In the genomic region with DNA sequence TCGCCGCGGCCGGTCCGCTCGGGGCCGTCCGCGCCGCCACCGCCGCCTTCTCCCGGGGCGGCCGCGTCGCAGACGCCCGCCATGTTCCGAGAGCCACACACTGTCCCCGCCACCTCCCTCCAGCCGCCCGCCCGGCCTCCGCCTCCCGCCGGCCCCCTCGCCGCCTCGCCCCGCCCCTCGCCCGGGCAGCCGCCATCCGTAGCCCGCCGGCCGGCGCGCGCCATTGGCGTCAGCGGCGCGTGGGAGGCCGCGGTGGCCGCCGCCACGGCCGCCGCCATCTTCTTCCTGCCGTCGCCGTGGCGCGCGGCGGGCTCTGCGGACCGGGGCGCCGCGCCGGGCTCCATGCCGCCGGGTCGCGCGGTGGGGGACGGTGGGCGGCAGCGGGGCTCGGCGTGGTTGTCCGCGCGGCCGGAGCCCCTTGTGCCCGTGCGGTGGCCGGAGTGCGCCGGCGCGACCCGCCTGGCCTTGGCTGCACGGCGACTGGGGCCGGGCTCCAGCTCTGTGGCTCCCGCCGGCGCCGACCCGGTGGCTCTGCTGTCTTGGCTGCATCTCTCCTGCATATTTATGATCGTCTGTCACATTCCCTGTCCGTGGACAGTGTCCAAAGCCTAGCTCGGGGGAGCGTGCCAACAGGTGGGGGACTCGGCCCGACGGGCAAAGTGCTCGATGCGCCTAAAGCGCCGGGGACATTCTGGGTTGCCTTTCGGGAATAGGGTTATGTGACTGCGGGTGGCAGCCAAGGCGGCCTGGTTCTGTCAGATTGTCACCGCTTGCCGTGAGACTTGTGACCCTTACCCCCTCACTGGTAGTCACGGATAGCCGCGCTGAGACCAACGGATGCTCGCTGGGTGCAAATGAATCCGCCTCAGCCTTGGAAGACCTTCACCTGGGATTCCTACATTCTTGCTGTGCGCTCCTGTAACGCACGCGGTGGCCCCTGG, we compare ENCODE assay signal across 8 mouse cellular contexts. TPM values are rescaled to one million over a fixed set of nuclear protein-coding genes. Genes with fewer than 3 reads are reported as not detected.
DNase-seq lines count a peak whose midpoint lies in the region; ATAC-seq and TF ChIP-seq lines count a peak whose summit lies in the region.

TSS of gene Tapt1 (minus strand) at position 106 of the 941 bp plus-strand sequence.

- under 1% methylated on average over 93 of the region's 121 CpGs for WGBS in hindbrain, postnatal 0 days

- H3K27ac ChIP-seq in hindbrain, postnatal 0 days = peak within 1 kb of the TSS; percentile 98
- H3K27ac ChIP-seq in left cerebral cortex, adult 2 months = peak within 1 kb of the TSS; percentile 80

- H3K36me3 ChIP-seq in hindbrain, postnatal 0 days (ENCODE audit: insufficient read depth, low read length) = no peaks in the 10 kb centered on the region

- peak within 1 kb of the TSS; percentile 78 for H3K4me2 ChIP-seq in hindbrain, postnatal 0 days (ENCODE audit: low read depth, low read length)

- no peaks in the 10 kb centered on the region for H3K27me3 ChIP-seq in hindbrain, postnatal 0 days (ENCODE audit: insufficient read depth, low read length)

- peak within 1 kb of the TSS; percentile 91 for H3K4me3 ChIP-seq in hindbrain, postnatal 0 days (ENCODE audit: low read length)
- H3K4me3 ChIP-seq in left cerebral cortex, adult 2 months = peak within 1 kb of the TSS; percentile 84

- no peak for TF ChIP-seq CTCF in hindbrain, postnatal 0 days (IDR thresholded peaks at IDR 0.05; ENCODE audit: low read depth)
- no peak for TF ChIP-seq CTCF in left cerebral cortex, adult 2 months (IDR thresholded peaks at IDR 0.05)

- H3K9ac ChIP-seq in hindbrain, postnatal 0 days (replicated peaks; ENCODE audit: low read length) = peak within 1 kb of the TSS; percentile 97

- peaks cover 16% of the 10 kb centered on the region for H3K4me1 ChIP-seq in hindbrain, postnatal 0 days (ENCODE audit: insufficient read depth, low read length)

- peak; percentile 40; the same call in 1 of the 2 replicates for ATAC-seq in common myeloid progenitor, adult 5-6 weeks (replicated peaks; ENCODE audit: low read depth, poor library complexity, severe bottlenecking)
- ATAC-seq in hindbrain, postnatal 0 days = peak; percentile 97
- ATAC-seq in megakaryocyte, adult 5-6 weeks (ENCODE audit: poor library complexity, severe bottlenecking) = peak; percentile 72

- DNase-seq in ZHBTc4 (ENCODE audit: low read depth, low spot score) = peak; percentile 78
- peak; percentile 76 to 82 for DNase-seq in gastrocnemius, adult 8-10 months (ENCODE audit: low spot score in 2 of 2)
- peak; percentile 94 for DNase-seq in hindbrain, postnatal 0 days (ENCODE audit: low spot score)
- DNase-seq in left cerebral cortex, adult 2 months (ENCODE audit: extremely low spot score in 1 of 2, low spot score in 2 of 2) = peak; percentile 89 to 91
- DNase-seq in right cerebral cortex, adult 18-20 months = peak; percentile 88
- DNase-seq in urinary bladder, postnatal 10 days (ENCODE audit: low spot score) = peak; percentile 64

- intact Hi-C loops in left cerebral cortex, adult 2 months (cut with DNase I) = loop anchor here (2.0 kb wide), 1 partner anchor 30 kb away; no protein-coding TSS in a partner anchor

- no peaks in the 10 kb centered on the region for H3K9me3 ChIP-seq in hindbrain, postnatal 0 days (ENCODE audit: low read length)

RNA-seq across cellular contexts. Expression of gene Tapt1, which starts in this region (rescaled TPM):
- total RNA-seq in common myeloid progenitor, adult 5-6 weeks (2017) = 91.6 and 105 TPM in 2 replicates
- 10 to 100 TPM; 38.3 to 45.8 (median 41.1) TPM for total RNA-seq in gastrocnemius, adult 8-10 months (2022)
- 82.3 and 86.4 TPM in 2 replicates for total RNA-seq in hindbrain, postnatal 0 days (2014; rRNA removed)
- 24.6 and 26.5 TPM in 2 replicates for polyA plus RNA-seq in hindbrain, postnatal 0 days (2015; fragmentation: Nextera tagmentation; extraction: Ambion mirVana)
- 10 to 100 TPM; 51.6 to 53.9 TPM for total RNA-seq in left cerebral cortex, adult 2 months (2021)
- total RNA-seq in megakaryocyte, adult 5-6 weeks (2015) = 30.1 and 31.8 TPM in 2 replicates
- total RNA-seq in megakaryocyte, adult 5-6 weeks (2017) = 34.5 and 44.2 TPM in 2 replicates

Comparison
In these comparisons a context has a peak if more than half of its experiments do, and no peak if none do; other contexts are left out.
1. Peak in every context shown above with its lines: DNase-seq, ATAC-seq, H3K4me3 ChIP-seq and H3K27ac ChIP-seq.
2. ATAC-seq: peak in every context shown above with its lines; median percentile 97 in hindbrain, postnatal 0 days; 72 in megakaryocyte, adult 5-6 weeks; 40 in common myeloid progenitor, adult 5-6 weeks.